Mouse (Mus musculus): ENCODE data around the gene Ier5.

Ier5 gene

GRCm38 (mm10) chr1:155099280-155099848 is at the start of gene Ier5:
Gene Ier5 (minus strand): TSS chr1:155099636.
- DNase-seq (ENCODE audit: low spot score) = peak; percentile 97

GRCm38 (mm10) chr1:155147228-155147627 is 47.8 kb upstream of the Ier5 start:
- DNase-seq (ENCODE audit: low spot score) = no peak

- no peak for DNase-seq (ENCODE audit: low spot score)
Measured at GRCm38 (mm10) chr1:155146572-155146980, 47.1 kb upstream of the Ier5 start, which contains the start of gene Mr1. Gene Mr1 (minus strand): TSS chr1:155146814.

- no peak for DNase-seq (ENCODE audit: low spot score)
Measured at GRCm38 (mm10) chr1:155145620-155146019, 46.2 kb upstream of the Ier5 start.

GRCm38 (mm10) chr1:155140076-155140475 is 40.6 kb upstream of the Ier5 start:
- DNase-seq (ENCODE audit: low spot score) = no peak

GRCm38 (mm10) chr1:155138795-155139194 is 39.4 kb upstream of the Ier5 start:
- DNase-seq (ENCODE audit: low spot score) = no peak

GRCm38 (mm10) chr1:155134866-155135265 is 35.4 kb upstream of the Ier5 start:
- DNase-seq (ENCODE audit: low spot score) = no peak

GRCm38 (mm10) chr1:155127429-155127934 is 28.0 kb upstream of the Ier5 start:
- DNase-seq (ENCODE audit: low spot score) = no peak

- no peak for DNase-seq (ENCODE audit: low spot score)
Measured at GRCm38 (mm10) chr1:155126716-155127115, 27.3 kb upstream of the Ier5 start.

GRCm38 (mm10) chr1:155124397-155124796 is 25.0 kb upstream of the Ier5 start:
- no peak for DNase-seq (ENCODE audit: low spot score)

DNA sequence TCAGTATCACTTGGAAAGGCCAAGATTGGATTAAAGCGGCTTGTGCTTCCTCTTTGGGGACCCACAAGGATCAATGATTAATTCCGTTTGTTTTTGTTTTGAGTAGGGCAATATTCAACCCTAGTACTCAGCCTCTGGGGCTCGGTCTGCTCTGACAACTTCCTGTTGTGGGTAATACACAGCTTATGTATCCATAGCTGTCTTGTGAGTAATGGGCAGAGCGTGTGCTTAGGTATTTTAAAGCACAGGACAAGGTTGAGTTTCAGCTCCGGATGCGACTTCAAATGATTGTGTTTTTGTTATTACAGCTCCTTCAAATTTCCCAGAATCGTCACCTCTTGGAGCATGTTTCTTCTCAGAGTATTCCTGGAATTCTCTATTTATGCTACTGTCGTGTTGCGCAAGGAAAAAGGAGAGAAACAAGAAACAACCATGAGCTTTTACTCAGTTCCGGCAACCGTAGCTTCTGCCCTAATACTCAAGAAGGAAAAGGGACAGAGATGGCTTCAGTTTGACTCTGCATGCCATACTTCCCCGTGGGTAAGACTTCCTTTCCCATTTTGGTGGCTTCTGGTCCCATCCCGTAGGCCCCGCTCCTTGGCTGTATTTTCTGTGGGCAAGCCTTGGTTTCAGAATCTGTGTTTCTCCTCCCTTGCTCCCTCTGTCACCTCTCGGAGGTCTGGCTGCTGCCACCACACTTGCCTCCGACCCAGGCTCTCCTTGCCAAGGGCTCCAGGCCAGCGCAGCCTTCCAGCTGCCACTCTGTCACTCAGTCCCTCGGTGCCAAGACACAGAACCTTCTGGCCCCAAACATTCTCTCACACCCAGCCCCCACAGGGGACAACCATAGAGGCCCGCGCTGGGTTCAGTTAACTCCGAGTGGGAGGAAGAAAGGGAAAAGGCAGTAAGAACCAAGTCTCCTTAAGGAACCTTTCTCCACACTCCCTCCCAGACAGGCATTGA is 22.8 kb upstream of the Ier5 start:
- DNase-seq (ENCODE audit: low spot score) = no peak

- DNase-seq (ENCODE audit: low spot score) = no peak
Measured at GRCm38 (mm10) chr1:155119719-155120118, 20.3 kb upstream of the Ier5 start.

DNA sequence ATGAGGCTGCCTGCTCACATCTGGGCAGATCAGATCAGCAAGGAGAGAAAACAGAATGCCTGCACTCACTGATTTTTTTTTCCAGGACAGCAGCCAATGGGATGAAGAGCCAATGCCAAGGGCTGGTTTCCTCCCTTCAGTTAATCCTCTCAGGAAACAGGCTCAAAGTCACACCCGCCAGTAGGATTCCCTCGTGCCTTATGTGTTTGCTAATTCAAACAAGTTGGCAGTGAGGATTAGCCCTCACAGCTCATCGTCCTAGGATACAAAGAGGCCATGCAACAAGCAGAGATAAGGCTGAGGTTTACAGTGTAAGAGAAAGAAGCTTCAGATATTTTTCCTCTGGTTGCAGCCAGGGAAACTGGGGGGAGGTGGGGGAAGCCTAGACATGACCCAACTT is 14.5 kb upstream of the Ier5 start:
- no peak for DNase-seq (ENCODE audit: low spot score)

DNA sequence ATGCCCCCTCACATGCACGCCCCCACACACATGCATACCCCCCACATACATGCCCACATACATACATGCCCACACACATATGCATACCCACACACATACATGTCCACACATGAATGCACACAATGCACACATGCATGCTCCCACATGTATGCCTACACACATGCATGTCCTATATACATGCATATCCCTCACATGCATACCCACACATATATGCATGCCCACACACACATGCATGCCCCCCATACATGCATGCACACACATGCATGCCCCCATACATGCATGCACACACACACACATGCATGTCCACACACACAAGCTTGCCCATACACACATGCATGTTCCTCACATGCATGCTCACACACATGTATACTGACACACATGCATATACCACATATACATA is 13.4 kb upstream of the Ier5 start:
- DNase-seq (ENCODE audit: low spot score) = no peak

DNA sequence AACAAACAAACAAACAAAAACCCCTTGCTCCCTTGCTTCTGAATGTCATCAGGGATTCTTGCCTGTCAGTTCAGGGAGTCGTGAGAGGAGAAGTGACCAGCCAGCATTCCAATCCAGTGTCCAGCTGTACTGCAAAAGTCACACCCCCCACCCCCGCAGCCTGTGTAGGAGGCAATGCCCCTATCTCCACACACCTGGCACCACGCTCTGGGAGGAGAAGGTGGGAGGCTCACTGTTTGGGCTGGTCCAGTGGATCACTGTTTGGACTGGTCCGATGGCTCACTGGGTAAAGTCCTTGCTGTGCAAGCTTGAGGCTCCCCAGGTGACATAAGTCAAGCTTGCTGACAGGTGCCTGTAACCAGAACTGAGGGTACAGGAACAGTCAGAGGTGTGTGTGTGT is 12.7 kb upstream of the Ier5 start:
- no peak for DNase-seq (ENCODE audit: low spot score)

GRCm38 (mm10) chr1:155111491-155111890 is 12.1 kb upstream of the Ier5 start:
- no peak for DNase-seq (ENCODE audit: low spot score)

- DNase-seq (ENCODE audit: low spot score) = no peak
Measured at GRCm38 (mm10) chr1:155109387-155110350, 10.2 kb upstream of the Ier5 start.

DNA sequence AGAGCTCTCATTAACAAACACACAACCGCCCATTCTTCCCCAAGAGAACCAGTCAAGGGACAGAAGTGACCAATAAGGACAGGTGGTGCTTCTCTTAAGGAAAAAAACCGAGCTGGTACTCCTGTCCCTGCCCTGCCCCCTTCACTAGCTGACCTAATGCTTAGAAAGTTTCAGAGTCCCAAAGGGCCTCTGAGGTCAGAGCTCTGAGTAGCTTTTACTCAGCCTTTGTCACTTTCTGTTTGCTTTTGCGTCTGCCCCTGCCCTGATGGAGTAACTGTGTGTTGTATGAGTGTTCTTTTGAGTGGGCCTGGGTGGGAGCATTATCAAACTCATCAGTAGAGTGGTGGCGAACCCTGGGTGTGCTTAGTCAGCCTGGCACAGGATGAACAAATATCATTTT is 9.0 kb upstream of the Ier5 start:
- no peak for DNase-seq (ENCODE audit: low spot score)

DNA sequence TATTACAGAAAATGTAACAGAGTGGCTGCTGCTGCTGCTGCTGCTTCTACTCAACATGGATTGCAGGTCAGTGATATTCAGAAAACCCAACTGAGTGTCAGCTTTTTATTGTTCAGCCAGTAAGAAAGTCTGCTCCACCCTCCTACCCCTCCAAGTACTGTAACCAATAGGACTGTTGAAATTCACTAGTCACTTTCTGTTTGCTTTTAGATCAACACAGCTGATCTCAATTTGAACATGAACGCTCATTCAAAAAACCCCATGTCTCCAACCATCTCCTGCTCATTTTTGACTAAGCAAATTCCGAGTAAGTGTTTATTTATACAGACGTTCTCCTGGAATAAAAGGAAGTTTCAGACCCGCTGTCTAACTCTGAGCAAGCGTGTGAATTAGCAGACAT is 8.4 kb upstream of the Ier5 start:
- DNase-seq (ENCODE audit: low spot score) = no peak

DNA sequence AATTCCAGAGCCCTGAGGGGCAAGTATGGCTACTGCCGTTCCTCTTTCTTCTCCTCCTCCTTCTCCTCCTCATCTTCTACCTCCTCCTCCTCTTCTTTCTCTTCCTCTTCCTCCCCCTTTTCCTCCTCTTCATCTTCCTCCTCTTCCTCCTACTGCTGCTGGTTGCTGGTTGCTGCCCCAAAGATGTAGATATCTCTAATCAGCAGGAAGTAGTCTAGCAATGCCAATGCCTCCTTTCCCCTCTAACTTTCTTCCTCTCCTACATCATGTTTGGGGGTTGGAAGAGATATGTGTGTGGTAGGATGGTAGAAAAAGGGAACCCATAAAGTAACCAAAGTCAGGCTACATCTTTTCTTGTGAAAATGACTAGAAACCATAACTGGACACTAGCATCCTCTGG is 6.9 kb upstream of the Ier5 start:
- no peak for DNase-seq (ENCODE audit: low spot score)

GRCm38 (mm10) chr1:155103991-155104390 is 4.6 kb upstream of the Ier5 start:
- no peak for DNase-seq (ENCODE audit: low spot score)

DNA sequence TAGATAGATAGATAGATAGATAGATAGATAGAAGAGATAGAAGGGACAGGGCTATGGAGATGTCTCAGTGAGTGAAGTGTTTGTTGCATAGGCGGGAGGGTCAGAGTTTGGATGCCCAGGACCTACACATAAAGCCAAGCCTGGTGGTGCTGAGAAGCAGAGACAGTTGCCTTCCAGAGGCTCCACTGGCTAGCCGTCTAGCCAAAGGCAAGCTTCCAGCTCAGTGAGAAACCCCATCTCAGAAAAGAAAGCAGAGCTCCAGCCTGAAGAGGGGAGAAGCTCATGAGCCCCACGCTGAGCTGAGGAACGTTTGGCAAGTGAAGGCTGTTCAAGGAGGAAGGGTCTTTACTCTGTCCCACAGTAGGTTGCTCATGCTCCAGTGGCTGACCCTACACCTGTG is 3.2 kb upstream of the Ier5 start:
- no peak for DNase-seq (ENCODE audit: low spot score)
